Mouse (Mus musculus) olfactory bulb, adult 2 months (tissue): ENCODE results near the gene Nacc2. TPM values are rescaled to one million over a fixed set of nuclear protein-coding genes. Genes with fewer than 3 reads are reported as not detected.
A peak's percentile ranks its signal among the peaks of the same experiment; 100 is the strongest.

ENCODE experiments used
- H3K27ac ChIP-seq: fragments of 200-500 bp; 2 replicates; pipeline ENCODE4 v1.5.1; 2012; ENCODE audit warnings: low read depth, low read length; ENCODE audit not compliant: insufficient read depth
- H3K4me1 ChIP-seq: fragments of 200-500 bp; 2 replicates; pipeline ENCODE4 v1.6.1; 2012; ENCODE audit warnings: low read length; ENCODE audit not compliant: control insufficient read depth, insufficient read depth
- H3K4me3 ChIP-seq: fragments of 200-500 bp; 2 replicates; pipeline ENCODE4 v1.5.1; 2012; ENCODE audit warnings: mild to moderate bottlenecking, low read depth, low read length, moderate library complexity; ENCODE audit not compliant: insufficient read depth
- CTCF ChIP-seq: fragments of 200-500 bp; IDR thresholded peaks from 2 replicates; pipeline ENCODE4 v1.5.1; 2012; ENCODE audit warnings: low read depth, mild to moderate bottlenecking, low read length, moderate library complexity; ENCODE audit not compliant: insufficient read depth
- POLR2A ChIP-seq: fragments of 200-500 bp; IDR thresholded peaks from 2 replicates; pipeline ENCODE4 v1.6.1; 2012; ENCODE audit warnings: mild to moderate bottlenecking, low read depth, low read length, moderate library complexity; ENCODE audit not compliant: insufficient read depth
- WGBS: fragments of 180-500 bp; shearing (Covaris S2); methylation state at CpG from one replicate; pipeline ENCODE4 v1.1.7; 2018; 5-methylcytosine and 5-hydroxymethylcytosine counted together
- polyA plus RNA-seq: library from polyadenylated mRNA; stranded (reverse); fragments of >200 nt; gene quantifications from 2 replicates; pipeline ENCODE4 v1.2.4, GENCODE M21; 2012; ENCODE audit warnings: low replicate concordance; ENCODE audit not compliant: missing spikeins, insufficient read depth, insufficient read length

The Nacc2 gene
- polyA plus RNA-seq, 1 experiment = not detected

DNA sequence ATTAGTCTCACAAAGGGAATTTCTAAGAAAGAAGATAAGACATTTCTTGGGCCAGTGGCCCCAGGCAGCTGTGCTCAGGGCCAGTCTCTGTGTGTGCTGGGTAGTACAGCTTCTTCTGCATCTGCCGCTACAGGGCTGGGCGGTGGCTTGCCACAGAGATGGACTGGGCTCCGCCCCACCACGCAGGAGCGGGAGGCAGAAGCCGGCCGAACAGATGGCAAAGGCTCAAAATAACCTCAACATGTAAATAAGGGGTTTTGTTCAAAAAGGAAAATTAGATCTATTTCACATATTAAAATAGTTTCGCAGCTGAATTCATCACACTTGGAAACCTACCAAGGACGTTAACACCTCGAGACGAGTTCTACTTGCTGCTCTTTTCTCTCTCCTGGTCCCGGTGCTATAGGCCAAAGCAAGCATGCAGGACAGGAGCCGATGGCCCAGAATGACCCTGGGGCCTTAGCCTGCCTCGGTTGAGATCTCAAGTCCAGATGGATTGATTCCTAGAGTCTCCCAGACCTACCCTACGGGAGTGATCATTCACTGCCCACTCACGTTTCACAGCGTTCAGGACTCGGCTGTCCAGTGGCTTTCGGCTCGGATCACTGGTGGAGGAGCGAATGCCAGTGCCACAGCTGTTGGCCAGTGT lies 61.9 kb downstream of the Nacc2 start:
- 40% methylated on average over 21 of the region's 21 CpGs for WGBS
- no peak overlapping the region for H3K4me3 ChIP-seq
- H3K27ac ChIP-seq = peak overlapping the region; percentile 95
- H3K4me1 ChIP-seq = peaks cover 81% of the 10 kb centered on the region
- TF ChIP-seq POLR2A (no peak), CTCF (no peak)

- TF ChIP-seq POLR2A (no peak), CTCF (no peak)
- Histone ChIP-seq H3K27ac (0 out of 2 replicates have a peak overlapping the region, but pooled peaks have one; percentile 54), H3K4me1 (peaks cover 53% of the 10 kb centered on the region), H3K4me3 (no peak overlapping the region)
- 71% methylated on average over 7 of the region's 7 CpGs for whole genome bisulfite sequencing
Observed at GRCm38 (mm10) chr2:26057053-26057452, 66.0 kb downstream of the Nacc2 start.

- Histone ChIP-seq H3K4me1 (peaks cover 46% of the 10 kb centered on the region), H3K4me3 (no peak overlapping the region), H3K27ac (peak overlapping the region; percentile 54)
- TF ChIP-seq CTCF (no peak), POLR2A (no peak)
- WGBS = 57% methylated on average over 5 of the region's 5 CpGs
Observed at GRCm38 (mm10) chr2:26056226-26056625, 66.8 kb downstream of the Nacc2 start.

DNA sequence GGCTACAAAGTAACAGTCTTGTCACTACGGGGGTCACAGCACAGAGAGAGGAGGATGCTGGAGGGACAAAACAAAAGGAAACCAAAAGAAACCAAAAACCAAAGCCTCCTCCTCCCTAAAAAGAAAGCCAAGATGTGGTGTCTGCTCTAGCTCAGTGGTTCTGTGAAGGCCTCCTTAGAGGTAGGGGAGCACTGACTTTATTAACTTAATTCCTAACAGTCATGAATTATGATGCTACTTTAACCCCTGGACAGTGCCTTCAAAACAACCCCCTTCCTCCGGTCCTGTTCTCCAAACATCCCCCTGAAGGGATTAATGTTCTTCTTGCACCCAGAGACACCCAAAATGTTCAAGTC lies 67.3 kb downstream of the Nacc2 start:
- WGBS = 51% methylated on average over 2 of the region's 2 CpGs
- Histone ChIP-seq H3K4me1 (peaks cover 41% of the 10 kb centered on the region), H3K27ac (no peak overlapping the region), H3K4me3 (no peak overlapping the region)
- TF ChIP-seq CTCF (no peak), POLR2A (no peak)

GRCm38 (mm10) chr2:26055046-26055746 lies 67.8 kb downstream of the Nacc2 start:
- peak overlapping the region; percentile 45 for H3K27ac ChIP-seq
- 47% methylated on average over 8 of the region's 8 CpGs for WGBS
- H3K4me3 ChIP-seq = no peak overlapping the region
- H3K4me1 ChIP-seq = peaks cover 36% of the 10 kb centered on the region
- peak; percentile 90 for TF ChIP-seq CTCF
- TF ChIP-seq POLR2A = no peak

DNA sequence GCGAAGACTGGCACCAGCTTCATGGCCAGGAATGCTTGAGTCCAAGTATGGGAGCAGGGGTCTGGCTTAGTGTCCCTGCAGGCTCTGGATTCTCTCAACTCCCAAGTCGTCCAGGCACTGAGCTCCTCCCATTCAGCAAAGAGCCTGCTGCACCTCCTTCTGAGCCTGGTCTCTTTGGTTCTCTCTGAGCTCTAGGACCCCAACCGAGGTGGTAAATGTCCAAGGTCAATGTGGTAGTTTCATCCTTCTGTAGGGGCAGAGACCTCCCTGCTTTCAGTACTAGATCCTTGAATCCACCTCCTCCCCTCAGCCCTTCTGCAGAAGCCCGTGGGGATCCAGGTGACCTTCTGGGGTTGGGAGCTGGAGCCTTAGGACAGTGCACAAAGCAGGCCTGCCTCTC lies 70.2 kb downstream of the Nacc2 start:
- WGBS = 65% methylated on average over 4 of the region's 4 CpGs
- TF ChIP-seq POLR2A (no peak), CTCF (no peak)
- Histone ChIP-seq H3K4me3 (no peak overlapping the region), H3K27ac (no peak overlapping the region), H3K4me1 (peaks cover 20% of the 10 kb centered on the region)

GRCm38 (mm10) chr2:26048816-26049215 lies 74.2 kb downstream of the Nacc2 start:
- Histone ChIP-seq H3K4me3 (no peak overlapping the region), H3K27ac (no peak overlapping the region), H3K4me1 (no peaks in the 10 kb centered on the region)
- 75% methylated on average over 5 of the region's 5 CpGs for WGBS
- TF ChIP-seq CTCF (no peak), POLR2A (no peak)

GRCm38 (mm10) chr2:26044216-26044615 lies 78.8 kb downstream of the Nacc2 start:
- no peak for TF ChIP-seq CTCF
- TF ChIP-seq POLR2A = no peak
- no peak overlapping the region for H3K4me3 ChIP-seq
- 58% methylated on average over 9 of the region's 9 CpGs for WGBS
- H3K27ac ChIP-seq = no peak overlapping the region
- H3K4me1 ChIP-seq = peaks cover 14% of the 10 kb centered on the region

DNA sequence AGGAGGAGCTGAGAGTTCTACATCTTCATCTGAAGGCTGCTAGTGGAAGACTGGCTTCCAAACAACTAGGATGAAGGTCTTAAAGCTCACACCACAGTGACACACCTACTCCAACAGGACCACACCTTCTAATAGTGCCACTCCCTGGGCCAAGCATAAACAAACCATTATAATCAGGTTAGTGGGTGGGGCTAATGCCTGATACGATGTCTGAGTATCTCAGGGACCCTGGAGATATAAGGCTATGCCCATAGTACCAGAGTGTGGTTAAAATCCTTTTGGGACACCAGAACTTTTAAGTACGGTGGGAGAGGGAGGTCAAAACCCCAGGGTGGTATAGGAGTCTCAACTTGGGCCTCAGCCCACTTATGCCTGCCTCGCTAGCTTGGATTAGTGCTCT lies 80.4 kb downstream of the Nacc2 start:
- TF ChIP-seq CTCF = no peak
- no peak for TF ChIP-seq POLR2A
- WGBS = 92% methylated on average over 3 of the region's 3 CpGs
- Histone ChIP-seq H3K27ac (no peak overlapping the region), H3K4me1 (peaks cover 20% of the 10 kb centered on the region), H3K4me3 (no peak overlapping the region)
